Mouse (Mus musculus) lung, adult 2 months (tissue): ENCODE data around the gene Def6. TPM values are rescaled to one million over a fixed set of nuclear protein-coding genes. Genes with fewer than 3 reads are reported as not detected.

Source experiments
- DNase-seq: peaks from one replicate; pipeline ENCODE4 v3.0.0; 2022
- H3K4me1 ChIP-seq: fragments of 200-500 bp; 2 replicates; pipeline ENCODE4 v1.6.1; 2011; ENCODE audit warnings: low read length; ENCODE audit not compliant: control insufficient read depth, insufficient read depth
- H3K4me3 ChIP-seq: fragments of 200-500 bp; replicated peaks from 2 replicates; pipeline ENCODE3; 2011; ENCODE audit warnings: low read depth, mild to moderate bottlenecking, control low read depth, low read length; ENCODE audit errors: extremely low read depth
- CTCF ChIP-seq: fragments of 200-500 bp; IDR thresholded peaks from 2 replicates; pipeline ENCODE4 v1.5.1; 2011; ENCODE audit warnings: mild to moderate bottlenecking, low read length, control low read depth; ENCODE audit not compliant: insufficient read depth
- POLR2A ChIP-seq: fragments of 200-500 bp; IDR thresholded peaks from 2 replicates; pipeline ENCODE4 v1.6.1; 2011; ENCODE audit warnings: low read depth, mild to moderate bottlenecking, control low read depth, low read length, borderline replicate concordance; ENCODE audit errors: extremely low read depth
- whole genome bisulfite sequencing: fragments of 180-500 bp; shearing (Covaris S2); methylation state at CpG from one replicate; pipeline ENCODE4 v1.1.7; 2018; 5-methylcytosine and 5-hydroxymethylcytosine counted together
- polyA plus RNA-seq: library from polyadenylated mRNA; depleted of rRNA; stranded (reverse); fragments of >200 nt; gene quantifications from 2 replicates; pipeline ENCODE4 v1.2.3, GENCODE M21; 2012

The Def6 gene
- polyA plus RNA-seq, 1 experiment: 22.0 TPM

DNA sequence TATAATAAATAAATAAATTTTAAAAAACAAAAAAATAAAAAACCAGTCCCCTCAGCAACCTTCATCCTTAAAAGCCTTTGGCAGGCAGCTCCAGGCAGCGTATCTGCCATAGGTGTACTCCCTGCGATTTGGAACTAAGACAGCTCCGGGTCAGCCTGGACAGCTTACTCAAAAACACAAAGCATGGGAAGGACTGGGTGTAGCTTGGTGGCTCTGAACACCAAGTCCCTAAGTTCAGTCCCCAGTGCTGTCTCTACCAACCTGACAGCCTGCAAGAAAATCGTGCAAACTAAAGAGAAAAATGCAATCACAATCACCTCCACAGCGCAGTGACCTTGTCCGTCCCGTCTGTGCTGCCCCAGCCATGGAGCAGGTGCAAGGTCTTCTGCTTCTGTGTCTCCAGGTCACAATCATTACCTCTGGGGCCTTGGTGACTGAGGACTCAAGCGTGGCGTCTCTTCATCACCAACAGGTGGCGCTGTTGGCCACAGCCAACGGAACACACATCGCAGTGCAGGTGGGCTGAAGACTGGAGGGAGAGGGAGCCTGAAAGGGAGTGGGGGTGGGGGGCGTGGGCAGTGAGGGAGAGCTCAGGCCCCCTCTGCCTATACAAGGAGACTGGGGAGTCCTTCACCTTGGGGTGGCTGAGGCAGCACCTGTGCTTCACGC lies 3.4 kb upstream of the Def6 start:
- 47% methylated on average over 14 of the region's 14 CpGs for WGBS
- peaks cover 8% of the 10 kb centered on the region; the same call in 1 of the 2 replicates for H3K4me1 ChIP-seq
- no peak for TF ChIP-seq POLR2A
- TF ChIP-seq CTCF: peak; percentile 87
- DNase-seq: peak; percentile 47
- no peak overlapping the region for H3K4me3 ChIP-seq

- DNase-seq: no peak
- whole genome bisulfite sequencing: 77% methylated on average over 8 of the region's 8 CpGs
- Histone ChIP-seq H3K4me1 (peaks cover 8% of the 10 kb centered on the region; the same call in 1 of the 2 replicates), H3K4me3 (no peak overlapping the region)
- TF ChIP-seq POLR2A (no peak), CTCF (no peak)
These were observed 2.1 kb upstream of the Def6 start for GRCm38 (mm10) chr17:28205443-28205842.

DNA sequence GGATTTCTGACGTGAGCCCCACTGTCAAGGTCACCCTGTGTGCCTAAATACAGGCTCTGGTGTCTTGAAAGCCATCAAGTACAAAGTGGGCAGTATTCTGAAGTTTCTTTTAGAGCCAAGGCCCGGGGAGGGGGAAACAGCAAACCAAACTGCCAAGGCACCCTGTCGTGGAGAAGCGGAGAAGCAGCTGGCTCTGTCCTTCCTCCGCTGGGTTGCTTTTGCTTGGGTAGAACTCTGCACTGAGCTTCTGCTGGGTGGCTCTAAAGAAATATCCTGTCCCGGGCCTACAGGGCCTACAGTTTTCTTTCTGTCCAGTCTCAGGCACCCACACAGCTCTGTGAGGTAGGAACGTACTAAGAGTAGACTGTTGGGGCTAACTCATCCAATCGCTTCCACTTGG lies 486 bp upstream of the Def6 start:
- WGBS: 67% methylated on average over 8 of the region's 8 CpGs
- DNase-seq: no peak
- peaks cover 8% of the 10 kb centered on the region; the same call in 1 of the 2 replicates for H3K4me1 ChIP-seq
- H3K4me3 ChIP-seq: no peak overlapping the region
- TF ChIP-seq CTCF: no peak
- no peak for TF ChIP-seq POLR2A

GRCm38 (mm10) chr17:28208314-28208612 lies 685 bp downstream of the Def6 start:
- peaks cover 10% of the 10 kb centered on the region for H3K4me1 ChIP-seq
- 66% methylated on average over 8 of the region's 8 CpGs for WGBS
- peak overlapping the region; percentile 72 for H3K4me3 ChIP-seq
- no peak for TF ChIP-seq CTCF
- no peak for TF ChIP-seq POLR2A
- DNase-seq: no peak

DNA sequence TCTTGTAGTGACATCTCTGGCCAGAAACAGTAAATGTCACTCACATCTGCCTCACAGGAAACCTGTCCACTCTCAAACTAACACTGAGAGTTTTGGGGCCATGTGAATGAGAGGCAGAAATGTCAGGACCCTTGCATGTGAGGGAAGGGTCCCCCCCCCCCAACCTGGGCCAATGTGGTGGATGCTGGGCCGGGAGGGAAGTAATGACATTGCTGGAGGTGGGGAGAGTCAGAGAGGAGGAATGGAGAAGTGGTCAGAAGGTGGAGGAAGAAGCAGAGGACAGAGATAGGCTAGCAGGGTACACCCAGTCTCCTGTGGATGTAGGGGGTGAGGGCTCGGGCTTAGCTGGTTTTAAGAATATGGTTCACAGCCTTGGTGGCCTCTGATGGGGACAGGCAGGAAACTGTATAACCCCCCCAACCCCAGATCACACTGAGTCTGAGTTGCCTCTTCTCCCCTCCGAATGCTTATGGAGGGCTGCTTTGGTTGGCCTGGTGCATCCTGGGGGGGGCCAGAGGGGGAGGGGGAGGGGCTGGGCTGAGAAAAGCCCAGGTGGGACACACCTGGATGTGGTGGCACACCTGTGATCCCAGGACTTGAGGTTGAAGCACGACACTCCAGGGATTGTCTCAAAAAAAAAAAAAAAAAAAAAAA lies 2.0 kb downstream of the Def6 start:
- 63% methylated on average over 4 of the region's 4 CpGs for WGBS
- no peak for DNase-seq
- TF ChIP-seq POLR2A: no peak
- TF ChIP-seq CTCF: no peak
- H3K4me1 ChIP-seq: peaks cover 10% of the 10 kb centered on the region
- H3K4me3 ChIP-seq: no peak overlapping the region

- DNase-seq: no peak
These were observed 4.4 kb downstream of the Def6 start for GRCm38 (mm10) chr17:28211921-28212341.

GRCm38 (mm10) chr17:28212391-28212790 lies 4.8 kb downstream of the Def6 start:
- no peak for DNase-seq
- WGBS: 47% methylated on average over 9 of the region's 9 CpGs
- Histone ChIP-seq H3K4me3 (no peak overlapping the region), H3K4me1 (peaks cover 10% of the 10 kb centered on the region)
- TF ChIP-seq POLR2A (no peak), CTCF (no peak)

More at GRCm38 (mm10) chr17:28211921-28212341, 4.4 kb downstream of the Def6 start:
- peaks cover 10% of the 10 kb centered on the region for H3K4me1 ChIP-seq
- TF ChIP-seq CTCF (no peak), POLR2A (no peak)
- H3K4me3 ChIP-seq: no peak overlapping the region
- 51% methylated on average over 6 of the region's 6 CpGs for WGBS

DNA sequence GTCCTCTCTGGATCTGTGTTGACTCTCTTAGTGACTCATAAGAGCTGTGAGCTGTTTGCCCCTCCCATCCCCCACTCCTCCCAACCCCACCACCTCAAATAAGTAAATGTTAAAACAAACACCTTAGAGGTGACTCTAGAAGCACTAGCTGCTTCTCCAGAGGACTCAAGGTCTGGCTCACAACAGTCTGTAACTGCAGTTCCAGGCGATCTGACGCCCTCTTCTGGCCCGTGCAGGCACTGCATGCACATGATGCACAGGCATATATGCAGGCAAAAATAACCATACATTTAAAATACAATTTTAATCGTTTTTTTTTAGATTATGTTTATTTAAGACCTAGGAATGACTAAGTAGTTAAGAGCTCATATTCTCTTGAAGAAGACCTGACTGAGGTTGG lies 5.7 kb downstream of the Def6 start:
- Histone ChIP-seq H3K4me3 (no peak overlapping the region), H3K4me1 (peaks cover 5% of the 10 kb centered on the region)
- TF ChIP-seq POLR2A (no peak), CTCF (peak; percentile 51)
- no peak for DNase-seq
- WGBS: 30% methylated on average over 4 of the region's 4 CpGs

- no peak overlapping the region for H3K4me3 ChIP-seq
- 79% methylated on average over 9 of the region's 9 CpGs for WGBS
- TF ChIP-seq CTCF (no peak), POLR2A (no peak)
- no peak for DNase-seq
- H3K4me1 ChIP-seq: peaks cover 5% of the 10 kb centered on the region
These were observed 9.2 kb downstream of the Def6 start for GRCm38 (mm10) chr17:28216791-28217190.
